Mouse (Mus musculus) embryonic facial prominence, embryonic 11.5 days (tissue): Measurements from ENCODE around the gene Sqor. TPM values are rescaled to one million over a fixed set of nuclear protein-coding genes. Genes with fewer than 3 reads are reported as not detected.

ENCODE experiments used
- ATAC-seq: fragments of 200-750 bp; cut with Nextera tagmentation; replicated peaks from 2 replicates; pipeline ENCODE4 v1.8.0; 2017; ENCODE audit warnings: low read depth; ENCODE audit not compliant: insufficient number of reproducible peaks, low FRiP score, low TSS enrichment
- DNase-seq: peaks from one replicate; pipeline ENCODE4 v3.0.0-alpha.2; 2015; ENCODE audit warnings: low spot score
- H3K27ac ChIP-seq: fragments of 300-500 bp; sonication (generic); replicated peaks from 2 replicates; pipeline ENCODE4 v1.5.1; 2014; ENCODE audit warnings: mild to moderate bottlenecking, low read depth, low read length, control low read depth
- H3K27me3 ChIP-seq: fragments of 300-500 bp; sonication (generic); 2 replicates; pipeline ENCODE4 v1.6.1; 2014; ENCODE audit warnings: mild to moderate bottlenecking, low read length, moderate library complexity, mixed read lengths; ENCODE audit not compliant: control insufficient read depth, insufficient read depth
- H3K36me3 ChIP-seq: fragments of 300-500 bp; sonication (generic); replicated peaks from 2 replicates; pipeline ENCODE4 v1.6.1; 2014; ENCODE audit warnings: low read depth, mild to moderate bottlenecking, low read length, moderate library complexity, mixed read lengths; ENCODE audit not compliant: control insufficient read depth, insufficient read depth
- H3K4me1 ChIP-seq: fragments of 300-500 bp; sonication (generic); 2 replicates; pipeline ENCODE4 v1.6.1; 2014; ENCODE audit warnings: low read length, mixed read lengths; ENCODE audit not compliant: control insufficient read depth, insufficient read depth
- H3K4me2 ChIP-seq: fragments of 300-500 bp; sonication (generic); 2 replicates; pipeline ENCODE4 v1.6.1; 2014; ENCODE audit warnings: low read depth, mild to moderate bottlenecking, control low read depth, low read length, moderate library complexity
- H3K4me3 ChIP-seq: fragments of 300-500 bp; sonication (generic); 2 replicates; pipeline ENCODE4 v1.5.1; 2014; ENCODE audit warnings: low read depth, low read length, control low read depth
- H3K9ac ChIP-seq: fragments of 300-500 bp; sonication (generic); replicated peaks from 2 replicates; pipeline ENCODE4 v1.6.1; 2014; ENCODE audit warnings: mild to moderate bottlenecking, control low read depth, low read length
- H3K9me3 ChIP-seq: fragments of 300-500 bp; sonication (generic); replicated peaks from 2 replicates; pipeline ENCODE4 v1.6.1; 2016; ENCODE audit warnings: mild to moderate bottlenecking, low read length, inconsistent platforms, mixed read lengths; ENCODE audit not compliant: control insufficient read depth
- WGBS: fragments of 180-500 bp; shearing (Covaris S2); extraction: QIAGEN DNeasy Blood & Tissue Kit; methylation state at CpG from one replicate; pipeline ENCODE4 v1.1.7; 2014; 5-methylcytosine and 5-hydroxymethylcytosine counted together
- polyA plus RNA-seq: library from polyadenylated mRNA; unstranded; fragments of >200 nt; fragmentation: Nextera tagmentation; extraction: Ambion mirVana; gene quantifications from 2 replicates; pipeline ENCODE4 v1.2.1, GENCODE M21; 2014

The Sqor gene
- 3.2 and 3.4 TPM in 2 replicates for polyA plus RNA-seq

- H3K36me3 ChIP-seq: no peaks in the 10 kb centered on the region
- ATAC-seq (peak; percentile 67; the same call in 1 of the 2 replicates), DNase-seq (peak; percentile 47)
- H3K27ac ChIP-seq: no peak within 1 kb of the TSS
- H3K9ac ChIP-seq: peak within 1 kb of the TSS; percentile 54
- peak within 1 kb of the TSS; percentile 35 for H3K4me3 ChIP-seq
- WGBS: under 1% methylated on average over 46 of the region's 46 CpGs
- peak within 1 kb of the TSS; percentile 90 for H3K4me2 ChIP-seq
- H3K4me1 ChIP-seq: no peaks in the 10 kb centered on the region
- peaks cover 2% of the 10 kb centered on the region; the same call in 1 of the 2 replicates for H3K27me3 ChIP-seq
- no peaks in the 10 kb centered on the region for H3K9me3 ChIP-seq
Measured at GRCm38 (mm10) chr2:122765071-122765793, at the start of gene Sqor. Sqor (plus strand) TSS chr2:122765237.

GRCm38 (mm10) chr2:122716301-122716842, 48.7 kb upstream of the Sqor start:
- no peak for ATAC-seq
- H3K4me3 ChIP-seq: no peak overlapping the region
- no peak overlapping the region for H3K4me2 ChIP-seq
- no peaks in the 10 kb centered on the region for H3K27me3 ChIP-seq
- H3K9me3 ChIP-seq: no peaks in the 10 kb centered on the region
- DNase-seq: no peak
- no peaks in the 10 kb centered on the region for H3K4me1 ChIP-seq
- no peaks in the 10 kb centered on the region for H3K36me3 ChIP-seq
- 85% methylated on average over 3 of the region's 3 CpGs for WGBS
- H3K27ac ChIP-seq: no peak overlapping the region
- no peak overlapping the region for H3K9ac ChIP-seq

DNA sequence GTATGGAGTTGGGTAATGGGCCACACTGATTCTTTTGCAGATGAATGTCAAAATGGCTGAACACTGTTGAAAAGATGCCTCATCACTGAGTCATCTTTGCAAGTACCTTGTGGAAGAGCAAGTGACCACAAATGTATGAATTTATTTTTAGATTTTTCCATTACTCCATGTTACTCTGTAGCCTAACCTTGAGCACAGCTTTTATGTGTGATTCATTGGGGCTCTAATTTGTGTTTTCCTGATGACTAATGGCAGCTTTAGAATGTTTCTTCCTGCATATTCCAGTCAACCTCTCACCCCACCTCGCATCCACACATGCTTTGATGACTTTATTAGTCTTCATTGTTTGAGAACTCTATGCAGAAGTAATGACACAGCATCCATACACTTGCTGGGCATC, 45.8 kb upstream of the Sqor start:
- no peaks in the 10 kb centered on the region for H3K27me3 ChIP-seq
- H3K4me3 ChIP-seq: no peak overlapping the region
- DNase-seq (no peak), ATAC-seq (no peak)
- no peaks in the 10 kb centered on the region for H3K4me1 ChIP-seq
- WGBS: 63% methylated on average over 1 of the region's 1 CpGs
- H3K4me2 ChIP-seq: no peak overlapping the region
- H3K36me3 ChIP-seq: no peaks in the 10 kb centered on the region
- H3K9ac ChIP-seq: no peak overlapping the region
- H3K9me3 ChIP-seq: no peaks in the 10 kb centered on the region
- no peak overlapping the region for H3K27ac ChIP-seq

GRCm38 (mm10) chr2:122720564-122720963, 44.5 kb upstream of the Sqor start:
- ATAC-seq (no peak), DNase-seq (no peak)
- Histone ChIP-seq H3K4me1 (no peaks in the 10 kb centered on the region), H3K4me3 (no peak overlapping the region), H3K4me2 (no peak overlapping the region), H3K36me3 (no peaks in the 10 kb centered on the region), H3K27me3 (no peaks in the 10 kb centered on the region), H3K9me3 (no peaks in the 10 kb centered on the region), H3K9ac (no peak overlapping the region), H3K27ac (no peak overlapping the region)
- WGBS: 74% methylated on average over 3 of the region's 3 CpGs

GRCm38 (mm10) chr2:122725604-122726003, 39.4 kb upstream of the Sqor start:
- H3K9ac ChIP-seq: no peak overlapping the region
- H3K27me3 ChIP-seq: no peaks in the 10 kb centered on the region
- H3K4me2 ChIP-seq: no peak overlapping the region
- no peaks in the 10 kb centered on the region for H3K9me3 ChIP-seq
- WGBS: 52% methylated on average over 10 of the region's 10 CpGs
- ATAC-seq: no peak
- H3K27ac ChIP-seq: no peak overlapping the region
- peak; percentile 25 for DNase-seq
- no peak overlapping the region for H3K4me3 ChIP-seq
- H3K36me3 ChIP-seq: no peaks in the 10 kb centered on the region
- H3K4me1 ChIP-seq: no peaks in the 10 kb centered on the region

GRCm38 (mm10) chr2:122731456-122731855, 33.6 kb upstream of the Sqor start:
- Histone ChIP-seq H3K27ac (no peak overlapping the region), H3K27me3 (no peaks in the 10 kb centered on the region), H3K9ac (no peak overlapping the region), H3K4me1 (no peaks in the 10 kb centered on the region), H3K4me3 (no peak overlapping the region), H3K4me2 (no peak overlapping the region), H3K9me3 (no peaks in the 10 kb centered on the region), H3K36me3 (no peaks in the 10 kb centered on the region)
- ATAC-seq: no peak
- 65% methylated on average over 2 of the region's 2 CpGs for WGBS
- DNase-seq: no peak

- Histone ChIP-seq H3K27me3 (no peaks in the 10 kb centered on the region), H3K4me3 (peak within 1 kb of the TSS; percentile 64), H3K9me3 (no peaks in the 10 kb centered on the region), H3K4me1 (no peaks in the 10 kb centered on the region), H3K36me3 (no peaks in the 10 kb centered on the region), H3K4me2 (peak within 1 kb of the TSS; percentile 52), H3K9ac (peak within 1 kb of the TSS; percentile 86), H3K27ac (peak within 1 kb of the TSS; percentile 78)
- WGBS: under 1% methylated on average over 47 of the region's 59 CpGs
- ATAC-seq: peak; percentile 94
- DNase-seq: peak; percentile 95
Measured at GRCm38 (mm10) chr2:122737894-122738830, 26.9 kb upstream of the Sqor start, which contains the start of gene Bloc1s6. Bloc1s6 (plus strand) TSS chr2:122738503.
